Mouse (Mus musculus) G1E (cell line): ENCODE measurements around the gene 1700003F12Rik.

Experiments
- CTCF ChIP-seq: IDR thresholded peaks from 2 replicates; pipeline ENCODE4 v1.5.1; 2012; ENCODE audit warnings: low read depth, low read length, inconsistent platforms, mixed read lengths
- GATA1 ChIP-seq: IDR thresholded peaks from 2 replicates; pipeline ENCODE4 v1.6.1; 2012; ENCODE audit warnings: borderline replicate concordance, low read length, inconsistent platforms, mixed read lengths
- POLR2AphosphoS5 ChIP-seq: IDR thresholded peaks from 2 replicates; pipeline ENCODE4 v1.6.1; 2012; ENCODE audit warnings: low read depth, low read length, inconsistent platforms; ENCODE audit not compliant: insufficient replicate concordance

GRCm38 (mm10) chr2:154568329-154569070, 21.6 kb downstream of the 1700003F12Rik start:
- TF ChIP-seq CTCF (no peak), GATA1 (no peak), POLR2AphosphoS5 (no peak)
